Mouse (Mus musculus): Measurements from ENCODE around the gene Ddx28. TPM values are rescaled to one million over a fixed set of nuclear protein-coding genes. Genes with fewer than 3 reads are reported as not detected.

Gene Ddx28
- polyA plus RNA-seq, 1 experiment from 2014 or later: 22.1 TPM

- Histone ChIP-seq H3K4me3 (replicated peaks; ENCODE audit: low read length) (no peak overlapping the region), H3K4me1 (replicated peaks; ENCODE audit: control insufficient read depth, insufficient read depth, low read length) (no peaks in the 10 kb centered on the region), H3K9me3 (ENCODE audit: control insufficient read depth, low read length) (no peaks in the 10 kb centered on the region), H3K27me3 (ENCODE audit: control insufficient read depth, insufficient read depth, low read length) (no peaks in the 10 kb centered on the region), H3K27ac (no peak overlapping the region), H3K4me2 (replicated peaks) (no peak overlapping the region), H3K9ac (no peak overlapping the region), H3K36me3 (replicated peaks; ENCODE audit: control insufficient read depth, insufficient read depth) (peaks cover 54% of the 10 kb centered on the region)
- DNase-seq (ENCODE audit: low spot score) (no peak), ATAC-seq (ENCODE audit: low FRiP score) (no peak)
- WGBS: 90% methylated on average over 3 of the region's 3 CpGs
Measured at GRCm38 (mm10) chr8:106051068-106051467, 39.4 kb upstream of the Ddx28 start.

GRCm38 (mm10) chr8:106049840-106050239, 38.2 kb upstream of the Ddx28 start:
- H3K36me3 ChIP-seq (replicated peaks; ENCODE audit: control insufficient read depth, insufficient read depth): peaks cover 64% of the 10 kb centered on the region
- H3K27me3 ChIP-seq (ENCODE audit: control insufficient read depth, insufficient read depth, low read length): no peaks in the 10 kb centered on the region
- no peak overlapping the region for H3K9ac ChIP-seq
- H3K4me2 ChIP-seq (replicated peaks): no peak overlapping the region
- DNase-seq (ENCODE audit: low spot score) (no peak), ATAC-seq (ENCODE audit: low FRiP score) (no peak)
- 89% methylated on average over 6 of the region's 6 CpGs for WGBS
- H3K4me1 ChIP-seq (replicated peaks; ENCODE audit: control insufficient read depth, insufficient read depth, low read length): no peaks in the 10 kb centered on the region
- no peak overlapping the region for H3K4me3 ChIP-seq (replicated peaks; ENCODE audit: low read length)
- H3K9me3 ChIP-seq (ENCODE audit: control insufficient read depth, low read length): no peaks in the 10 kb centered on the region
- no peak overlapping the region for H3K27ac ChIP-seq

- no peak overlapping the region for H3K27ac ChIP-seq
- peaks cover 53% of the 10 kb centered on the region for H3K36me3 ChIP-seq (replicated peaks; ENCODE audit: control insufficient read depth, insufficient read depth)
- WGBS: 84% methylated on average over 5 of the region's 5 CpGs
Measured at GRCm38 (mm10) chr8:106047854-106048630, 36.4 kb upstream of the Ddx28 start.

GRCm38 (mm10) chr8:106046872-106047559, 35.3 kb upstream of the Ddx28 start:
- Histone ChIP-seq H3K4me2 (replicated peaks) (no peak overlapping the region), H3K36me3 (replicated peaks; ENCODE audit: control insufficient read depth, insufficient read depth) (peaks cover 47% of the 10 kb centered on the region), H3K4me3 (replicated peaks; ENCODE audit: low read length) (no peak overlapping the region), H3K9me3 (ENCODE audit: control insufficient read depth, low read length) (no peaks in the 10 kb centered on the region), H3K27ac (no peak overlapping the region), H3K27me3 (ENCODE audit: control insufficient read depth, insufficient read depth, low read length) (no peaks in the 10 kb centered on the region), H3K4me1 (replicated peaks; ENCODE audit: control insufficient read depth, insufficient read depth, low read length) (no peaks in the 10 kb centered on the region), H3K9ac (no peak overlapping the region)
- no peak for ATAC-seq (ENCODE audit: low FRiP score)
- 93% methylated on average over 11 of the region's 11 CpGs for WGBS
- DNase-seq (ENCODE audit: low spot score): no peak

More at GRCm38 (mm10) chr8:106047854-106048630, 36.4 kb upstream of the Ddx28 start:
- Histone ChIP-seq H3K4me1 (replicated peaks; ENCODE audit: control insufficient read depth, insufficient read depth, low read length) (no peaks in the 10 kb centered on the region), H3K4me3 (replicated peaks; ENCODE audit: low read length) (no peak overlapping the region), H3K4me2 (replicated peaks) (no peak overlapping the region), H3K9me3 (ENCODE audit: control insufficient read depth, low read length) (no peaks in the 10 kb centered on the region), H3K9ac (no peak overlapping the region), H3K27me3 (ENCODE audit: control insufficient read depth, insufficient read depth, low read length) (no peaks in the 10 kb centered on the region)
- DNase-seq (ENCODE audit: low spot score) (no peak), ATAC-seq (ENCODE audit: low FRiP score) (no peak)

- WGBS: 82% methylated on average over 3 of the region's 3 CpGs
- Histone ChIP-seq H3K36me3 (replicated peaks; ENCODE audit: control insufficient read depth, insufficient read depth) (peaks cover 36% of the 10 kb centered on the region), H3K9ac (no peak overlapping the region), H3K4me1 (replicated peaks; ENCODE audit: control insufficient read depth, insufficient read depth, low read length) (no peaks in the 10 kb centered on the region), H3K4me2 (replicated peaks) (no peak overlapping the region), H3K9me3 (ENCODE audit: control insufficient read depth, low read length) (no peaks in the 10 kb centered on the region), H3K27ac (no peak overlapping the region), H3K27me3 (ENCODE audit: control insufficient read depth, insufficient read depth, low read length) (no peaks in the 10 kb centered on the region), H3K4me3 (replicated peaks; ENCODE audit: low read length) (no peak overlapping the region)
- DNase-seq (ENCODE audit: low spot score) (no peak), ATAC-seq (ENCODE audit: low FRiP score) (no peak)
Measured at GRCm38 (mm10) chr8:106044151-106044550, 32.5 kb upstream of the Ddx28 start.

GRCm38 (mm10) chr8:106043055-106043454, 31.4 kb upstream of the Ddx28 start:
- H3K4me2 ChIP-seq (replicated peaks): no peak overlapping the region
- H3K4me3 ChIP-seq (replicated peaks; ENCODE audit: low read length): no peak overlapping the region
- peaks cover 28% of the 10 kb centered on the region; the same call in 1 of the 2 replicates for H3K36me3 ChIP-seq (replicated peaks; ENCODE audit: control insufficient read depth, insufficient read depth)
- no peak overlapping the region for H3K27ac ChIP-seq
- DNase-seq (ENCODE audit: low spot score) (no peak), ATAC-seq (ENCODE audit: low FRiP score) (no peak)
- H3K4me1 ChIP-seq (replicated peaks; ENCODE audit: control insufficient read depth, insufficient read depth, low read length): no peaks in the 10 kb centered on the region
- 62% methylated on average over 2 of the region's 2 CpGs for WGBS
- H3K27me3 ChIP-seq (ENCODE audit: control insufficient read depth, insufficient read depth, low read length): no peaks in the 10 kb centered on the region
- no peaks in the 10 kb centered on the region for H3K9me3 ChIP-seq (ENCODE audit: control insufficient read depth, low read length)
- H3K9ac ChIP-seq: no peak overlapping the region

GRCm38 (mm10) chr8:106040218-106040617, 28.5 kb upstream of the Ddx28 start:
- Histone ChIP-seq H3K4me2 (replicated peaks) (no peak overlapping the region), H3K4me3 (replicated peaks; ENCODE audit: low read length) (no peak overlapping the region), H3K27me3 (ENCODE audit: control insufficient read depth, insufficient read depth, low read length) (no peaks in the 10 kb centered on the region), H3K36me3 (replicated peaks; ENCODE audit: control insufficient read depth, insufficient read depth) (peaks cover 34% of the 10 kb centered on the region; the same call in 1 of the 2 replicates), H3K9ac (no peak overlapping the region), H3K27ac (no peak overlapping the region), H3K4me1 (replicated peaks; ENCODE audit: control insufficient read depth, insufficient read depth, low read length) (no peaks in the 10 kb centered on the region), H3K9me3 (ENCODE audit: control insufficient read depth, low read length) (no peaks in the 10 kb centered on the region)
- WGBS: 87% methylated on average over 4 of the region's 4 CpGs
- ATAC-seq (ENCODE audit: low FRiP score) (no peak), DNase-seq (ENCODE audit: low spot score) (no peak)

- 84% methylated on average over 4 of the region's 4 CpGs for whole genome bisulfite sequencing
Measured at GRCm38 (mm10) chr8:106039605-106040004, 27.9 kb upstream of the Ddx28 start.

GRCm38 (mm10) chr8:106038721-106039120, 27.0 kb upstream of the Ddx28 start:
- ATAC-seq (ENCODE audit: low FRiP score): no peak
- WGBS: 94% methylated on average over 10 of the region's 10 CpGs

More at GRCm38 (mm10) chr8:106039605-106040004, 27.9 kb upstream of the Ddx28 start:
- no peak overlapping the region for H3K9ac ChIP-seq
- H3K27ac ChIP-seq: no peak overlapping the region
- peaks cover 32% of the 10 kb centered on the region; the same call in 1 of the 2 replicates for H3K36me3 ChIP-seq (replicated peaks; ENCODE audit: control insufficient read depth, insufficient read depth)
- no peaks in the 10 kb centered on the region for H3K27me3 ChIP-seq (ENCODE audit: control insufficient read depth, insufficient read depth, low read length)
- no peak overlapping the region for H3K4me3 ChIP-seq (replicated peaks; ENCODE audit: low read length)
- ATAC-seq (ENCODE audit: low FRiP score) (no peak), DNase-seq (ENCODE audit: low spot score) (no peak)
- no peaks in the 10 kb centered on the region for H3K4me1 ChIP-seq (replicated peaks; ENCODE audit: control insufficient read depth, insufficient read depth, low read length)
- no peaks in the 10 kb centered on the region for H3K9me3 ChIP-seq (ENCODE audit: control insufficient read depth, low read length)
- no peak overlapping the region for H3K4me2 ChIP-seq (replicated peaks)

More at GRCm38 (mm10) chr8:106038721-106039120, 27.0 kb upstream of the Ddx28 start:
- Histone ChIP-seq H3K27me3 (ENCODE audit: control insufficient read depth, insufficient read depth, low read length) (no peaks in the 10 kb centered on the region), H3K4me3 (replicated peaks; ENCODE audit: low read length) (no peak overlapping the region), H3K27ac (no peak overlapping the region), H3K4me1 (replicated peaks; ENCODE audit: control insufficient read depth, insufficient read depth, low read length) (no peaks in the 10 kb centered on the region), H3K36me3 (replicated peaks; ENCODE audit: control insufficient read depth, insufficient read depth) (peaks cover 37% of the 10 kb centered on the region), H3K4me2 (replicated peaks) (no peak overlapping the region), H3K9ac (no peak overlapping the region), H3K9me3 (ENCODE audit: control insufficient read depth, low read length) (no peaks in the 10 kb centered on the region)
- no peak for DNase-seq (ENCODE audit: low spot score)

Data from hindbrain, embryonic 14.5 days (tissue).